Mouse (Mus musculus) left cerebral cortex, postnatal 25 days (tissue): Measurements from ENCODE around the gene Pex10. TPM values are rescaled to one million over a fixed set of nuclear protein-coding genes. Genes with fewer than 3 reads are reported as not detected.

Experiments
- DNase-seq, 2 experiments: peaks; one replicate each; pipeline ENCODE4 v3.0.0; 2022; ENCODE audit warnings: low spot score in 2 of 2, mixed read lengths in 1 of 2
- intact Hi-C: fragments of 180-260 bp; cut with DNase I; formaldehyde crosslinking; loops from one replicate; pipeline ENCODE4 v1.15.1; 2025
- total RNA-seq, 2 experiments: library from RNA; stranded (reverse); gene quantifications; 2 replicates each; pipeline ENCODE4 v1.2.3; 2021

Gene Pex10
- 10 to 100 TPM; 18.7 to 20.2 TPM for total RNA-seq

DNA sequence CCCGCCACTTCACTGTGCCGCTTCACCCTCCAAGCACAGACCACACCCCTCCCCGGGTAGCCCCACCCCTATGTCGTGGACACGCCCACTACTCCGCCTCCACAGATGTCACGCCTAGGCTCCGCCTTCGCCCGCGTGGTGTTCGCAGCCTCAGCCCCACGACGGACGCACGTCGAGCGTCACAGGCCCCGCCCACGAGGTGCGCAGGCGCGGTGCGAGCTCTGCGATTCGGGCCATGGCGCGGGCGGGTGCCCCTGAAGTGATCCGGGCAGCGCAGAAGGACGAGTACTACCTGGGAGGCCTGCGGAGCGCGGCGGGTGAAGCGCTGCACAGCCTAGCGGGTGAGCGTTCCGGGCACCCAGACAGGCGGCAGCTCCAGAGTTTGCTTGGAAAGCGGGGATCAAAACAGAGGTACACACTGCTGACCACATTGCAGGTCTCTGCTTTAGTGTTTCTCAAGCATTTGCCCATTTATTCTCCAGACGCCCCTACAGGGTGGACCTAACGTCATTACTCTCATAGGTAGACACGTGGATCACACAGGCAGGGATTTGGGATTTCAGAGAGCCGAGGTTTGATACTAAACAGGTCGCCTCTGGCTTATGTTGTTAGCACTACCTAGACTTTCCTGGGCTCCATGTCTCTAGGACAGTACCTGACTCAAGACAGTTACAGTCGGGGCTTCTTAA, at the start of gene Pex10:
Gene Pex10 (plus strand): TSS at position 183 of the 689 bp plus-strand sequence.
- intact Hi-C loops = loop anchor here (1.0 kb wide), 3 partner anchors 86 to 189 kb away; partner anchors contain the start of gene Pank4
- DNase-seq = peak; percentile 96 to 98

DNA sequence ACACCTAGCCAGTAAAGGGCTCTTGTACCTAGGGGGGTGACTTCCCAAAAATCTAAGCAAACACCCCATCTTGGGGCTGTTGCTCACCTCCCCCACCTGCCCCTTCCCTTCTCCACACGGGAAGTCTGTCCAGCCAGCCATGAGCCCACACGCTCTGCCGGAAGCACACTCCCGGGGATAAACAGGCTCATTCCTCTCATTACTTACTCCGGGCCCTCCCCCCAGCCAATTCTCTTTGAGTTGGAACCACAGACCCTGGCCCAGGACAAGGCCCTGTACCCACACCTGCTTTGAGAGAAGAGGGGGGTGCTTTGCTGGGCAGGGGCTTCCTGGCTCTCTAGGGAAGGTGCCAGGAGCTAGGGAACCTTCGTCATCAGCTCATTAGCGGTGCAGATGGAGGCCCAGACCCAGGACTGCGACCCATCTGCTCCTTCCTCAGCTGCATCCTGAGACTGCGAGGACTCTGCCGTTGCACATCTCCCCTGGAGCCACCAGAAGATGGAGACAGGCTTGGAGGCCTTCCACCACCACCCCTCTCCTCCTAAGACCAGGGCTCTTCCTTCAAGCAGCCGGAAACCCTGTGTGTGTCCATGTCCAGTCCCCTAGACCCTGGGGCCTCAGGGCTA, 49.5 kb upstream of the Pex10 start:
- intact Hi-C loops = loop anchor here (5.0 kb wide), 1 partner anchor 35 kb away; no protein-coding TSS in a partner anchor
- no peak for DNase-seq

DNA sequence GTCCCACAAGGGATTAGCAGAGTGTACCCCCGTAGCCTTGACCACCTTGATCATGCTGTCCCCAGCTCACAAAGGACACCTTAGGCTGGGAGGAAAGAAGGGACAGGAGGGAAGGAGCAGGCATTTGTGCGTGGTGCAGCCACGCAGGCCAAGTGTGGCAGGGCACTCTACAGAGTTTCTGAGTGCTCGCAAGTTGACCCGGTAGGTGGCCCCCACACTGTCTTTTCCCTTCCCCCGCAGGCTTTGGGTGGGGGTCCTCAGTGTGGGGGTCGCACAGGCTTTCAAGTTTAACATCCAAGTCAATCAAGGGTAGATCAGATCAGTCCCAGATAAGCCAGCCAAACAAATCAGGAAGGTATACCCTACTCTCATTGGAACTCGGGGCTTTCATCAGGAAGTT, 48.8 kb upstream of the Pex10 start:
- no peak for DNase-seq
- intact Hi-C loops = loop anchor here (5.0 kb wide), 1 partner anchor 34 kb away; no protein-coding TSS in a partner anchor

DNA sequence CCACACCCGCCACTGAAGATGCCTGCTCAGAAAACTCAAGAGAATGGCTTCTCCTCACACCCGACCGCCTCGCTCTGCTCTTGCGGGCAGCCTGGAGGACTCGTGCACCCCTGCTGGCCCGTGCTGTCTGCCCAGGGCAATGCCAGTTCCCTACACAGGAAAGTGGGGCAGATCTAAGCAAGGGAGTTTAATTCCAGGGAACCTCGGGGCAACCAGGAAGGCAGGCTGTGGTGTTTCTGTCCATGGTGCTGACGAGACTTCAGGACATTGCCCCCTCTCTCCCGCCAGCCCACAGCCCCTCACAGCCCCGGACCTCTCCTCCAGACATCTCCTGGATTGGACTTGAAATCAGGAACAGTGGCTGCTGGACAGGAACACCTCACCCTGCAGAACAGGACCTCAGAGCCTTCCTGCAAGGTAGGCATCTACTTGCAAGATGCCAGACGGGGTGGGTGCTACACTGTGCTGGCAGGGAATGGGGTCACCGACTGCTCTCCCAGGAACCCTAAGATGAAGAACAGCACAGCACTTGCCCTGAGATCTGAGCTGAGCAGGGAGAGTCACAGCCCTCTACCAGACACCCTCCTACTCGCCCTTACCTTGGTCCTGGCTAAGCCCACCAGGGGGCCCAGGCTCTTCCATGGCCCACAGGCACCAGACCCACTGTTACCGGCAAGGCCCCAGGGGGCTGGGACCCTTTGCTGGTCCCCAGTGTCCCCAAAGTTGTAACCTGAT, 48.0 kb upstream of the Pex10 start:
- no peak for DNase-seq

DNA sequence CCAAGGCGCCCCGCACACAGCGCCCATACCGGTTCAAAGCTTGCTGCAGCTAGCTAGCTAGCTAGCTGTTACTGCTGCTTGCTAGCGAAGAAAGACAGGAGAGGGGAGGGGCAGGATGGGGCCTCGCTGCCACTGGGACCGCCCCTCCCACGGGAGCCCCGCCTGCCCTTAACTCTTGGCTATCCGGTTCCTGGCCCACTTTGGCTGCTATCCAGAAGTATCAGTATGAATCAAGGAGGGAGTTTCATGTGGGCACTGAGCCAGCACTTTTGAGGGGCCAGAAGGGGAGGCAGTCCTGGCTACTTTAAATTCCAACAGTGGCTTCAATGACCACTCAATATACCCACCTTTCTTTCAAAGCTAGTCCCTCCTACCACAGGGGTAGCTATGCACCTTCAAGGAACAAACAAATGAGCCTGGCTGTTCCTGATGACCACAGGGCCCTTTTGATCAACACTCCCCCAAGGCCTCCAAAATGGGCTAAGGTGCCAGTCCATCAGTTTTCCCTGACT, 47.4 kb upstream of the Pex10 start:
- peak; percentile 48 to 71 for DNase-seq

More for the DNA sequence above, 48.0 kb upstream of the Pex10 start:
- intact Hi-C loops = loop anchor here (5.0 kb wide), 1 partner anchor 34 kb away; no protein-coding TSS in a partner anchor

DNA sequence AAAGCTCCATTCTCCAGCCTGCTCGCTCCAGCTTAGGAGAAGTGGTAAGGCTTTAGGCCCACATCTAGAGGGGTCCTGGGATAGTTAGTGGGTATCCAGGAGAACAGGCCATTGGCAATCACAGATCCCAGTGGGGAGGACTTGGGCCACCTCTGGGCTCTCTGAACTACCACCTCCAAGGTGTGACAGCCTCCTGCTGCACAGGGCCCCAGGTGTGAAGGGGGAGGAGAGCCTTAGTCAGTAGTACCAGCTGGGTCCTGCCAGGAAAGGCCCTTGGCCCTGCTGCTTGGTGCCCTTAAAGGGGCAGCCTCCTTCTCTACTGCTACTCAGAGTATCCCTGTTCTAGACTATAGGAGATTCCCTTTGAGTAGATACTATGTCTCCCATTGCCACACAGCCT, 46.7 kb upstream of the Pex10 start:
- intact Hi-C loops = no loop called here
- no peak for DNase-seq

More for the DNA sequence above, 47.4 kb upstream of the Pex10 start:
- intact Hi-C loops = loop anchor here (5.0 kb wide), 1 partner anchor 33 kb away; no protein-coding TSS in a partner anchor

DNA sequence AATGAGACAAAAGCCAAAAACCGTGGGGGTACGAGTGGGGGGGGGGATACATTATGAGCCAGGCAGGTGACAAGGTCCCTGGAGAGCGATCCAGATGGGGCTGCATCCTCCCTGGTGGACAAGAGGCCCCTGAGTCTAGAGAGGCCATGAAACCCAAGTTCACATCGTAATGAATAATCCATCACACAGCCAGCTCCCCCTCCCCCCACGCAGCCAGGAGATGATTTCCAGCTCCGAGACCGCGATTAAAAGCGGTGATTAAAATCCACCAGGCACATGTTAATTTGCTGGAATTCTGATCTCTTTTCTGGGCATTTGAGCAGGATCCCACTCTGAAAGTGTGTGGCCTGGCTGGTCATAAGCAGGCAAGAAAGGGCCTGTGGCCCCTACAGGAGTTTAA, 46.0 kb upstream of the Pex10 start:
- intact Hi-C loops = no loop called here
- DNase-seq = no peak

DNA sequence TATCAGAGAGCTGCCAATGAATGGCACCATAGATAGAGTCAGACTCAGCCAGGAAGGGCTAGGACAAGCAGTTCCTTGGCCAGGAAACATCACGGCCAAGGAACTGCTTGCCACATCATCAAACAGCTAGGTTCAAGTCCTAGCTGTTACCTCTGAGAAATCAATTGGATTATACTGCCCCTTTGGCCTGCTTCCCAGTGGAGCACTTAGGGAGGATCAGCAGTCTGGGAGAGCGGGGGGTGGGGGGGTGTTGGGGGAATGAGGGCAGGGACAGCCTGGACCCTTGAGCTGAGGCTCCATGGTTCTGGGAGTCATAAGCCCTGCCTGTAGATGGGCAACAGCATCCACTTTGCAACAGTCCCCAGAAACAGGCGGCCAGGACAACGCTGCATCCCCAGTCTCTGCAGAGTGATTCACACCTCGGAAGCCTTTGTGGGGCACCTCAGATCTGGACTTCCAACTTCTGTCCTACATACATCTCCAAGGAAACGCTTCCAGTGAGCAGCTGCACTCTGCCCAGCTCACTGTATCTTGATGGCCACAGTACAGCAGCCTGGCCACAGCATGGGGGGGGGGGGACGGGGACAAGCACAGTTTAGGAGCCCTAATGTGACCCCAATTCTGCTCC, 44.5 kb upstream of the Pex10 start:
- intact Hi-C loops = no loop called here
- peak in 1 of 2 experiments; percentile 63 for DNase-seq

DNA sequence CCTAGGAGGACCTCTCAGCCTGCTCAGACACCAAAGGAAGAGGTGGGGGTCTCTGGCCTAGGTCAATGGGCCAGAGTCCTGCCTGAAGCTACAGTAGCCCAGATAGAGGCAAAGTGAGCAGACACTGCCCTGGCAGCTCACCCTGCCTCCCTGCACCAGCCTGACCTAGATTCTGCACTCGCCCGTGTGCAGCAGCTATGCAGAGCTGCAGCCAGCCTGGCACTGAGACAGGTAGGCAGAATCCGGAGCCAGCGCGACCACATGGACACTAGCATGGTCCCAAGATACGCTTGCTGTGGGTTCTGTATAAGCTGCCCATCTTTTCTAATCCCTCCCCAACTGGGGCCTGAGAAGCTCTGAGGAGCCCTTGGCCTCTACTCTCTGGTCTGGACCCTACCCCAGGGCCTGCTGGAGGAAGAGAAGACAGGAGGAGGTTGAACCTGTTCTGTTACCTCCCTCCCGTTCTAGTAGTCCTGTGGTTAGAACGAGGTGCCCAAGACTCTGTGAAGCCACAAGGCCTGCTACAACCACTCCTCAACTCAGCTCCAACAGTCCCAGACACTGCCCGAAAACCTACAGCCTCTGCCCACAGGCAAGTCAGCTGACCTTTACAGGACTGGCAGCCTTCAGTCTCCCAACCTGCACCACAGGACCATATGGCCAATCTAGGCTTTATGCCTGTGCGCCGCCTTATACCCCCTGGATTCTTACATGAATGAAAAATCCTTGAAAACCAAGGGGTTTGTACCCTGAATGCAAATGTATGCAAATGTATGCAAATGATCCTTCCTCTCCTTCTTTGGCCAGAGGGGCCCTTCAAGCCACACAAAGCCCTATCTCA, 42.4 kb upstream of the Pex10 start:
- no peak for DNase-seq
- intact Hi-C loops = no loop called here

DNA sequence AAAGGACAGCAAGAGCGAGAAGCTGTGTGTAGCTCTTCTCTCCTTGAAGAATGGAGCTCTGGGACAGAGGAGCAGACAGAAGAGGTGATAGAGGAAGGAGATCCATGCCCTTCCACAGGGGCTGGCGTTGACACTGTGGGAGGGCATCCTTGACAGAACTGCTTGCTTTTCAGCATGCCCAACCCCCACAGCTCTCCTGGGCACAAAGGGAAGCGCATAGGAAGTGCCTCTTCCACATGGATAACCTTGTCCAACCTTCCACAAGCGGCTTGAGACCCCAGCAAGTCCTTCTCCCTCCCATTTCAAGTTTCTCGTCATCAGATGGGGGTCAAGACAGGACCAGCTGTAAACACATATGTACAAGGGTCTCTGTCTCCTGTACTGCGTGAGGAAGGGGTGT, 33.7 kb upstream of the Pex10 start:
- intact Hi-C loops = no loop called here
- DNase-seq = no peak

DNA sequence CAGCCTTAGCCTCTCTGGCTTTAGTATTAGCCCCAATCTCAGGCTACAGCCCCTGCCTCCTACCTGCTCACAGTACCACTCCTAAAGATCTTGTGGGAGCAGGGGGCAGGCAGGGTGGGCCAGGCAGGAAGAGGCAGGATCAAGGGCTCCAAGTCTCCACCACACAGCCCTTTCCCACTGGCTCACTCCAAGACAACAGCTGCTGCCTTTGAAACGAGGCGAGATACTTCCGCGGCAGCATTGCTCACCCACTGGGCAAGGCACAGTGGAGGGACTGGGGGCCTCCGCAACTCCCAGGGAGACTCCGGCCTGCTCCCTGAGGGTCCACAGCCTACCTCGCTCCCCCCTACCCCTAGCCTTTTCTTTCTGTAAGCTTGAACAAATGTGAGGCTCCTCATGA, 32.6 kb upstream of the Pex10 start:
- intact Hi-C loops = no loop called here
- DNase-seq = no peak

DNA sequence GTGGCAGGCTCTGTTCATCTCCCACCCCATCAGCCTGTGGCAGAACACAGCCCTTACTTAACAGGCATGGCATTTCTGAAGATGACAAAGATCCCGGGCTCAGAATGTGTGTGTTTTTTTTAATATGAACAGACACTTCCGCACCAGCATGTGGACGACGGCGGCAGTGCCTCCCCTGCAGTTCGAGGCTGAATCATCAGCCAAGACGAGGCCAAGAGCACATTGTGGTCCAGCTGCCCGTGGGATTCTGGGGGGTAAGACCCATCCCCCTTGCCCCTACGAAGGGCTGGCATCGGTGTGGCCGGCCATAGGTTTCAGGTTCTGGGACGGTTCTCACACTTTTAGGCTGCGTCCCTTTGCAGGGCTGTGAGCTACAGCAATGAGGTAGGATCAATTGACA, 32.0 kb upstream of the Pex10 start:
- peak in 1 of 2 experiments; percentile 62 for DNase-seq
- intact Hi-C loops = no loop called here

DNA sequence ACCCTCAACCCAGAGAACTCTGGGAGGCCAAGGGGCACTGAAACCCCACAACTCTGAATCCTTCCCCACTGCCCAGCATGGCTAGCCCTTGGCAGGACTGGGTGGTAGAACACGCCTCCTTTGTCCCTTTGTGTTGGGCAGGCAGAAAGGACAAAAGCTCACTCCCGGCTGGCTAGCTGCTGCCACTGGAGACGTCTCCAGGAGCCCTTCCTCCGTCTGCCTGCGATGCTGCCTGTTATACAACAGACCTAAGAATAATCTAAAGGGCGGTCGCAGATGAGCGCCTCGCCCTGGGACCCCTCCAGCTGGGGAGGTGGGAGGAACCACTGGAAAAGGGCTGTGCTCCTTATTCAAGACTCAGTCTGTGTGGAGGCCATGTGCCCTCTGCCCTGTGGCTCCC, 26.6 kb upstream of the Pex10 start:
- peak; percentile 64 to 73 for DNase-seq
- intact Hi-C loops = no loop called here

DNA sequence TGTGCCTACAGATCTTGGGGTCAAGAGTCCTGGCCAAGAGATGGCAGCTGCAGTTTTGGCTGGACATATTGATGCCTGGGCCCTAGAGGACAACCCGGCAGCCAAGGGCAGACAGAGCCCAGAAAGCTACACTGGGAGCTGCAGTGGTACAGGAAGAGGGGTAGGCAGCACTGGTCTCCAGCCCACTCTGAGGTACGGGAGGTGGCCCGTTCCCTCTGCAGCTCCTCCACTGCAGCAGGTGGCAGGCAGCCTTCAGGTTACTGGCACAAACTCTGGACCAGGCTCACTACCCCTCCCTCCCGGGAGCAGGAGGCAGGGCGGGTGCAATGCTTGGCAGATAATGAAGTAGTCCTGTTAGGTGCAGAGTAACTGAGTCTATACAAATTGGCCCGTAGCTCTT, 26.1 kb upstream of the Pex10 start:
- intact Hi-C loops = no loop called here

DNA sequence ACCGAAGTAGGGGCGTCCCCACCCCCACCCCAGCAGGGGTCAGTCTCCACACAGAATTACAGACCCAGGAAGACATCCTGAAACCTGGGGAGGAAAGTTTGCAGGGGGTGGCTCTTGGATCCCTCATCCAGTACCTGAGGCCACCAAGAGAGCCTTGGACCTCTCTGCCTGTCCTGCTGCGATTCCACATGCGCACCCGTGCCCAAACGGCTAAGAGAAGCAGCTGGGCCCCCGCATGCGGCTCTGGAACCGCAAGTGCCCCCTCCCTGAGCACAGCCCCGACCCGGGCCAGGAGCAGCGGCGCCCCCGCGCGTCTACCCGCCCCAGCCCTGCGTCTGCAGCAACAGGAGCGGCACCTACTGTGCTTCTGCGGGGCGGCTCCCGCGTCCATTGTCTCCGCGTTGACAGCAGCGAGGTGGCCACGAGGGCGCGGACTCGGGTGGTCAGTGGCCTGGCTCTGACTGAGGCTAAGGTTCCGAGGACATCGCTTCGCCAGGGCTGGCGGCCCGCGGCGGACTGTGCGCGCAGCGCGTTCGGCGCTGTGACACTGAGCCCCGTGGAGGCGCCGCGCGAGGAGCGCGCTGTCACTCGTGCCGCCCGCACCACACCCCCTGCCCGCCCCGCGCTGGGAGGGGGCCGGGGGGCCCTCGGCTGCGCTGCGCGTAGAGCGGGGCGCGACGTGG, 24.1 kb upstream of the Pex10 start:
- DNase-seq = peak in 1 of 2 experiments; percentile 53

More for the DNA sequence above, 26.1 kb upstream of the Pex10 start:
- DNase-seq = no peak

DNA sequence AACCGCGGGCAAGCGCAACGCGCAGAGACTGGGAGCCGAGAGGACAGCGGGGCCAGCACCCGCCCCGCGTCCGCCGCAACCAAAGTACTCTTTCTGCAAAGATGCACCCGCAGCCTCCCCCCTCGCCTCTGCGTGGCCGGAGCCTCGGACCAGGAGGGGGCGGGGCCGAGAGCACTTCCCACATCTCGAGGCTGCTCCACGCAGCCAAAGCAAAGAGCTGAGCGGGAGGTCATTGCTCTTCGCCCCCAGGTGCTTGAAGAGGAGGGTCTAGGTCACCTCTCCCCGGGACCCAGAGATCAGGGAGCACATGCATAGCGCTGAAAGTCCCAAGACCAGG, 23.6 kb upstream of the Pex10 start:
- DNase-seq = no peak
- intact Hi-C loops = no loop called here

More for the DNA sequence above, 24.1 kb upstream of the Pex10 start:
- intact Hi-C loops = no loop called here

DNA sequence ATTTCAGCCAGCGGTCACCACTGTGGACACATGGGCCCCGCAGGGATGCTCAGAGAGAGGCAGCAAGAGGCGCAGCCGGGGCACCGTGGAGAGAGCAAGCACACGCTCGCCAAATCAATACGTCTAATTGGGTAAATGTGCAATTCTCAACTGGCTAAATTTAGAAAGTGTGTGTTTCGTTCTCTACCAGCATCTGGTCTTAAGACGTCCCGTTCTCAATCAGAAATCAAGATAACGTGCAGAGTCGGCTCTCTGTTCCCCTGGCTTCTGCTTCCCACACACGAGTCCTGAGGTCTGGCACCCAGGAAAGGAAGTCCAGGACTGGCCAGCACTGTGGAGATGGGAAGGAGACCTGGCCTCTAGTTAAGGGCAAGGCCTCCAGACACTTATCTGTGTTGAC, 20.2 kb upstream of the Pex10 start:
- intact Hi-C loops = no loop called here
- DNase-seq = no peak

DNA sequence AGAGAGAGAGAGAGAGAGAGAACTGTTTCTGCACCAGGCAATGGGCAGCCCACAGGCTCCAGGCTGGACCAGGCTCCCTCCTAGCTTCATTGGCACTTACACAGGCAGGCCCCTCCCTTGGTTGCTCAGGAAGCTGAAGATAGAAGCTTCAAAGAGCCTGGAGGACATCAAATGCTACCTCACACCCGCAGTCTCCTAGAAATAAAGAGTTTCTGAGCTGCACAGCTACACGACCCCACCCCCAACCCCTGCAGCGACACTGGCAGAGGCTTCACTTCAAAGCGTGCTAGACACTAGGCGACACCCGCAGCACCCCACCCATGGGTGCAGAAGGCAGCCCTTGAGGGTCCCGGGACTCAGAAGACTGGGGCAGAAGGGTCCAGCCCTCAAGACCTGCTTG, 16.7 kb upstream of the Pex10 start:
- no peak for DNase-seq
- intact Hi-C loops = loop anchor here (5.0 kb wide), 1 partner anchor 33 kb away; no protein-coding TSS in a partner anchor
